Mouse (Mus musculus): ENCODE measurements around the gene Eya3.

DNA sequence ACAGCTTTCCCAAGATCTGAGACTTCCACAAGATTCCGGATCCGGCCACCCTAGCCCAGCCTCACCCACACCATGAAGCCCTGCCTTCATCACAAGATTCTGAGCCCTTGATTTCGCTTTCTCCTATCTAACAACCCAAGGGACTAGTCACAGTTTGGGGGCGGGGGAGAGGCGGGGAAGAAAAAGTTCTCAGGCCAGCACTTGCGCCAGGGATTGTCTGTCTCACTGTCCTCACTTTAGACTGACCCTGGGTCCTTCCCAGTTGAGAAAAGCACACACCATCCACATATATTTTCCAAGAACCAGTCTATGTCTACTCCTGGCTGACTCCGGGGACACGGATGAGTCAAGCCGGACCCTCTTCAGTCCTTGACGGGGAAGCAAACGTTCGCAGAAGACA is 92.8 kb downstream of the Eya3 start:
- no peak for TF ChIP-seq CTCF (IDR thresholded peaks at IDR 0.05; ENCODE audit: low read depth, low read length)
- no peak for TF ChIP-seq POLR2A (IDR thresholded peaks at IDR 0.05; ENCODE audit: borderline replicate concordance, low read depth, low read length)

Data from bone marrow macrophage, adult 2 months (primary cell).